Mouse (Mus musculus): ENCODE data around the gene Apoa1. TPM values are rescaled to one million over a fixed set of nuclear protein-coding genes. Genes with fewer than 3 reads are reported as not detected.
A peak's percentile ranks its signal among the peaks of the same experiment; 100 is the strongest.

Apoa1 gene
- polyA plus RNA-seq, 1 experiment from 2014 or later = 28,927 TPM

- H3K4me2 ChIP-seq (replicated peaks; ENCODE audit: low read depth) = peak overlapping the region; percentile 69
- ATAC-seq = peak; percentile 20
- H3K9me3 ChIP-seq (ENCODE audit: control insufficient read depth) = no peaks in the 10 kb centered on the region
- no peak for TF ChIP-seq CTCF (IDR thresholded peaks at IDR 0.05; ENCODE audit: low read depth)
- H3K27me3 ChIP-seq (replicated peaks; ENCODE audit: control insufficient read depth, insufficient read depth, low read length) = no peaks in the 10 kb centered on the region
- peak overlapping the region; percentile 55 for H3K9ac ChIP-seq (ENCODE audit: low read depth, low read length)
- H3K36me3 ChIP-seq (ENCODE audit: control insufficient read depth, insufficient read depth) = no peaks in the 10 kb centered on the region
- H3K27ac ChIP-seq (ENCODE audit: low read depth, low read length) = peak overlapping the region; percentile 96
- H3K4me1 ChIP-seq (replicated peaks; ENCODE audit: control insufficient read depth, insufficient read depth, low read length) = no peaks in the 10 kb centered on the region; the same call in 1 of the 2 replicates
- H3K4me3 ChIP-seq (ENCODE audit: low read depth, low read length) = peak overlapping the region; percentile 41
- 11% methylated on average over 13 of the region's 13 CpGs for WGBS
Observed at GRCm38 (mm10) chr9:46230450-46230975, 2.1 kb downstream of the Apoa1 start.

GRCm38 (mm10) chr9:46235196-46235595 lies 6.8 kb downstream of the Apoa1 start:
- H3K27ac ChIP-seq (ENCODE audit: low read depth, low read length) = peak overlapping the region; percentile 96
- H3K4me1 ChIP-seq (replicated peaks; ENCODE audit: control insufficient read depth, insufficient read depth, low read length) = peaks cover 2% of the 10 kb centered on the region; the same call in 1 of the 2 replicates
- peak overlapping the region; percentile 61 for H3K4me2 ChIP-seq (replicated peaks; ENCODE audit: low read depth)
- peak overlapping the region; percentile 24 for H3K4me3 ChIP-seq (ENCODE audit: low read depth, low read length)
- H3K27me3 ChIP-seq (replicated peaks; ENCODE audit: control insufficient read depth, insufficient read depth, low read length) = no peaks in the 10 kb centered on the region
- no peak for TF ChIP-seq CTCF (IDR thresholded peaks at IDR 0.05; ENCODE audit: low read depth)
- H3K9ac ChIP-seq (ENCODE audit: low read depth, low read length) = peak overlapping the region; percentile 67
- 47% methylated on average over 6 of the region's 6 CpGs for WGBS
- H3K9me3 ChIP-seq (ENCODE audit: control insufficient read depth) = no peaks in the 10 kb centered on the region
- peak; percentile 59 for ATAC-seq
- H3K36me3 ChIP-seq (ENCODE audit: control insufficient read depth, insufficient read depth) = no peaks in the 10 kb centered on the region

- H3K4me1 ChIP-seq (replicated peaks; ENCODE audit: control insufficient read depth, insufficient read depth, low read length) = peaks cover 2% of the 10 kb centered on the region; the same call in 1 of the 2 replicates
- no peaks in the 10 kb centered on the region for H3K9me3 ChIP-seq (ENCODE audit: control insufficient read depth)
- no peak for ATAC-seq
- peak within 1 kb of the TSS; percentile 24 for H3K4me3 ChIP-seq (ENCODE audit: low read depth, low read length)
- H3K36me3 ChIP-seq (ENCODE audit: control insufficient read depth, insufficient read depth) = no peaks in the 10 kb centered on the region
- peak within 1 kb of the TSS; percentile 67 for H3K9ac ChIP-seq (ENCODE audit: low read depth, low read length)
- H3K4me2 ChIP-seq (replicated peaks; ENCODE audit: low read depth) = peak within 1 kb of the TSS; percentile 61
- H3K27ac ChIP-seq (ENCODE audit: low read depth, low read length) = peak within 1 kb of the TSS; percentile 96
- no peak for TF ChIP-seq CTCF (IDR thresholded peaks at IDR 0.05; ENCODE audit: low read depth)
- H3K27me3 ChIP-seq (replicated peaks; ENCODE audit: control insufficient read depth, insufficient read depth, low read length) = no peaks in the 10 kb centered on the region
Observed at GRCm38 (mm10) chr9:46235596-46235648, 7.0 kb downstream of the Apoa1 start, which contains the start of gene Apoc3. Gene Apoc3, minus strand, starts transcription at chr9:46235636.

- TF ChIP-seq CTCF (IDR thresholded peaks at IDR 0.05; ENCODE audit: low read depth) = no peak
- Histone ChIP-seq H3K36me3 (ENCODE audit: control insufficient read depth, insufficient read depth) (no peaks in the 10 kb centered on the region), H3K9ac (ENCODE audit: low read depth, low read length) (peak overlapping the region; percentile 22; the same call in 1 of the 2 replicates), H3K4me1 (replicated peaks; ENCODE audit: control insufficient read depth, insufficient read depth, low read length) (peaks cover 2% of the 10 kb centered on the region; the same call in 1 of the 2 replicates), H3K9me3 (ENCODE audit: control insufficient read depth) (no peaks in the 10 kb centered on the region), H3K27me3 (replicated peaks; ENCODE audit: control insufficient read depth, insufficient read depth, low read length) (no peaks in the 10 kb centered on the region), H3K4me3 (ENCODE audit: low read depth, low read length) (no peak overlapping the region), H3K4me2 (replicated peaks; ENCODE audit: low read depth) (peak overlapping the region; percentile 61), H3K27ac (ENCODE audit: low read depth, low read length) (peak overlapping the region; percentile 96)
- WGBS = 28% methylated on average over 4 of the region's 4 CpGs
- peak; percentile 47 for ATAC-seq
Observed at GRCm38 (mm10) chr9:46235649-46236048, 7.3 kb downstream of the Apoa1 start.

GRCm38 (mm10) chr9:46238850-46239249 lies 10.5 kb downstream of the Apoa1 start:
- Histone ChIP-seq H3K4me3 (ENCODE audit: low read depth, low read length) (no peak overlapping the region), H3K9me3 (ENCODE audit: control insufficient read depth) (no peaks in the 10 kb centered on the region), H3K4me2 (replicated peaks; ENCODE audit: low read depth) (no peak overlapping the region), H3K27ac (ENCODE audit: low read depth, low read length) (peak overlapping the region; percentile 95), H3K4me1 (replicated peaks; ENCODE audit: control insufficient read depth, insufficient read depth, low read length) (peaks cover 2% of the 10 kb centered on the region; the same call in 1 of the 2 replicates), H3K36me3 (ENCODE audit: control insufficient read depth, insufficient read depth) (peaks cover 6% of the 10 kb centered on the region; the same call in 1 of the 2 replicates), H3K27me3 (replicated peaks; ENCODE audit: control insufficient read depth, insufficient read depth, low read length) (no peaks in the 10 kb centered on the region), H3K9ac (ENCODE audit: low read depth, low read length) (no peak overlapping the region)
- TF ChIP-seq CTCF (IDR thresholded peaks at IDR 0.05; ENCODE audit: low read depth) = no peak
- 60% methylated on average over 7 of the region's 7 CpGs for WGBS
- peak; percentile 32 for ATAC-seq

GRCm38 (mm10) chr9:46240526-46241153 lies 12.3 kb downstream of the Apoa1 start, which contains the start of gene Apoa4:
Gene Apoa4, plus strand, starts transcription at chr9:46240696.
- H3K4me3 ChIP-seq (ENCODE audit: low read depth, low read length) = peak within 1 kb of the TSS; percentile 42
- H3K27ac ChIP-seq (ENCODE audit: low read depth, low read length) = peak within 1 kb of the TSS; percentile 95
- peak; percentile 57 for ATAC-seq
- H3K36me3 ChIP-seq (ENCODE audit: control insufficient read depth, insufficient read depth) = peaks cover 6% of the 10 kb centered on the region; the same call in 1 of the 2 replicates
- no peak; the same call in 1 of the 2 replicates for TF ChIP-seq CTCF (IDR thresholded peaks at IDR 0.05; ENCODE audit: low read depth)
- H3K4me1 ChIP-seq (replicated peaks; ENCODE audit: control insufficient read depth, insufficient read depth, low read length) = peaks cover 2% of the 10 kb centered on the region; the same call in 1 of the 2 replicates
- H3K4me2 ChIP-seq (replicated peaks; ENCODE audit: low read depth) = peak within 1 kb of the TSS; percentile 46
- WGBS = 36% methylated on average over 7 of the region's 7 CpGs
- no peaks in the 10 kb centered on the region for H3K9me3 ChIP-seq (ENCODE audit: control insufficient read depth)
- H3K27me3 ChIP-seq (replicated peaks; ENCODE audit: control insufficient read depth, insufficient read depth, low read length) = no peaks in the 10 kb centered on the region
- H3K9ac ChIP-seq (ENCODE audit: low read depth, low read length) = peak within 1 kb of the TSS; percentile 80

All from intestine, postnatal 0 days (tissue).